Mouse (Mus musculus) heart, postnatal 0 days (tissue): Measurements from ENCODE around the gene Gm44511. TPM values are rescaled to one million over a fixed set of nuclear protein-coding genes. Genes with fewer than 3 reads are reported as not detected.
"Not testable (repeated sequence)": the region's sequence is repeated elsewhere in the genome, so short reads cannot be mapped to it uniquely, and the experiment has no call there.

ENCODE experiments used
- ATAC-seq: fragments of 200-750 bp; cut with Nextera tagmentation; 2 replicates; pipeline ENCODE4 v1.8.0; 2017; ENCODE audit warnings: low read depth, moderate number of reproducible peaks, moderate library complexity; ENCODE audit not compliant: insufficient read depth
- DNase-seq: peaks from one replicate; pipeline ENCODE4 v3.0.0-alpha.2; 2016; ENCODE audit warnings: low spot score
- H3K27ac ChIP-seq: fragments of 300-500 bp; sonication (generic); 2 replicates; pipeline ENCODE4 v1.5.1; 2014; ENCODE audit warnings: low read depth, mild to moderate bottlenecking
- H3K27me3 ChIP-seq: fragments of 300-500 bp; sonication (generic); 2 replicates; pipeline ENCODE4 v1.6.1; 2014; ENCODE audit warnings: low read length, mixed read lengths; ENCODE audit not compliant: control insufficient read depth, insufficient read depth
- H3K36me3 ChIP-seq: fragments of 300-500 bp; sonication (generic); replicated peaks from 2 replicates; pipeline ENCODE4 v1.6.1; 2014; ENCODE audit warnings: low read length, mixed read lengths; ENCODE audit not compliant: control insufficient read depth, insufficient read depth
- H3K4me1 ChIP-seq: fragments of 300-500 bp; sonication (generic); 2 replicates; pipeline ENCODE4 v1.6.1; 2014; ENCODE audit warnings: antibody characterized with exemption; ENCODE audit not compliant: control insufficient read depth, insufficient read depth
- H3K4me2 ChIP-seq: fragments of 300-500 bp; sonication (generic); 2 replicates; pipeline ENCODE4 v1.6.1; 2014; ENCODE audit warnings: low read depth, mild to moderate bottlenecking, low read length, moderate library complexity
- H3K4me3 ChIP-seq: fragments of 300-500 bp; sonication (generic); 2 replicates; pipeline ENCODE4 v1.5.1; 2014; ENCODE audit warnings: low read depth, low read length
- H3K9ac ChIP-seq: fragments of 300-500 bp; sonication (generic); replicated peaks from 2 replicates; pipeline ENCODE4 v1.6.1; 2014; ENCODE audit warnings: low read depth, low read length, mixed read lengths
- H3K9me3 ChIP-seq: fragments of 300-500 bp; sonication (generic); replicated peaks from 2 replicates; pipeline ENCODE4 v1.6.1; 2016; ENCODE audit warnings: low read length; ENCODE audit not compliant: control insufficient read depth
- CTCF ChIP-seq: IDR thresholded peaks from 2 replicates; pipeline ENCODE4 v1.5.1; 2016; ENCODE audit warnings: antibody characterized with exemption, control low read depth, low read depth
- EP300 ChIP-seq: IDR thresholded peaks from 2 replicates; pipeline ENCODE4 v1.6.1; 2016; ENCODE audit warnings: antibody characterized with exemption, low read depth
- WGBS: fragments of 180-500 bp; shearing (Covaris S2); extraction: QIAGEN DNeasy Blood & Tissue Kit; methylation state at CpG from one replicate; pipeline ENCODE4 v1.1.7; 2014; 5-methylcytosine and 5-hydroxymethylcytosine counted together
- polyA plus RNA-seq: library from polyadenylated mRNA; unstranded; fragments of >200 nt; fragmentation: Nextera tagmentation; extraction: Ambion mirVana; gene quantifications from 2 replicates; pipeline ENCODE4 v1.2.1, GENCODE M21; 2015
- total RNA-seq: library from RNA; depleted of rRNA; stranded (reverse); fragments of >200 nt; gene quantifications from 2 replicates; pipeline ENCODE4 v1.2.3, GENCODE M21; 2014; ENCODE audit warnings: low replicate concordance

Gm44511 gene
- total and polyA plus RNA-seq, 2 experiments from 2014 or later, result not detected

DNA sequence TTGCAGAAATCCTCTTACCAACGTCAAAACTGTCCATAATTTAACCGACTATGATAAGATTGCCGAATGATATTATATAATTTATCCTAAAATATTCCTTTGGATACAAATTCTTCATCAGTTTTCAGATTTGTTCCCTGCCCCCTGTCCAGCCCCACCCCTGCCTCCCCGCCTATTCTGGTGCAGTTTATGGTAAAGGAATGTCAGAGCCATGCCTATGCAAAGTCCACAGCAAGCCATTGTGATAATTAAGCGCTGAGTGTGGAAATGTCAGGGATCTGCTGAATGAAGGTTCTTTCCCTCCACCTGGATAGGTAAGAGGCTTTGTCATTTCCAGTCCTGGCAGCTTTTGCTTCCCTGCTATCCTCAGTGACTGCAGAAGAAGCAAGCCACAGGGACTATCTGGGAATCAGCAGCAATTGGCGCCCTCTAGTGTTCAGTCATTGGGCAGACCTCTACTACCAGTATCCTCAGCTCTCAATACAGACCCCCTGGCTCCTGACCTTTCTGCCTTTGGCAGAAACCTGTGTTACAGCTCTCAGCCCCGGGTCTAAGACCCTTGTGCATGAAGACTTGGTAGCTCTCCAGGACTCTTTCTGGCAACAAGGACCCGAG is 72.4 kb downstream of the Gm44511 start:
- H3K36me3 ChIP-seq, H3K27me3 ChIP-seq, H3K9me3 ChIP-seq, H3K4me1 ChIP-seq, H3K4me3 ChIP-seq, H3K9ac ChIP-seq: not testable (repeated sequence)
- Histone ChIP-seq H3K27ac (peak overlapping the region; percentile 63; the same call in 1 of the 2 replicates), H3K4me2 (peak overlapping the region; percentile 28; the same call in 1 of the 2 replicates)
- WGBS, result 36% methylated on average over 7 of the region's 8 CpGs
- DNase-seq (peak; percentile 59), ATAC-seq (peak; percentile 93)
- TF ChIP-seq CTCF, result peak; percentile 63

DNA sequence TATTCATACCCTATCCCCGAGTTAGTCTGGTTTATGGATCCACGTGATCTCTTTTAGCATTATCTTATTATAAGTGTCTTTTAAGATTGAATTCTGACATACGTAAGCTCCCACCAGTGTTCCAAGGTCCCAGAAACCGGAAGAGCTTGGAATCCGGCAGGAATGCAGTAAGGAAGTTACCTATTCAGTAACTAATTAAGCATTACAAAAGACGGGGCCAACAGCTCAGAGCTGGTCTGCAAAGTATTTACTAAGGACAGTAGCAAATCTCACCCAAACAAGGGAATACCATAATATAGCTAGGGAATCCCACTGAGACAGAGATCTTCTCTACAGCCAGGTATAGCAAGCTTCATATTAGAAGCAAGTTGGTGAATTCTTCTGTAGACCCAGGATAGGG is 79.1 kb downstream of the Gm44511 start:
- H3K9me3 ChIP-seq, H3K9ac ChIP-seq: not testable (repeated sequence)
- WGBS, result 73% methylated on average over 6 of the region's 6 CpGs

DNA sequence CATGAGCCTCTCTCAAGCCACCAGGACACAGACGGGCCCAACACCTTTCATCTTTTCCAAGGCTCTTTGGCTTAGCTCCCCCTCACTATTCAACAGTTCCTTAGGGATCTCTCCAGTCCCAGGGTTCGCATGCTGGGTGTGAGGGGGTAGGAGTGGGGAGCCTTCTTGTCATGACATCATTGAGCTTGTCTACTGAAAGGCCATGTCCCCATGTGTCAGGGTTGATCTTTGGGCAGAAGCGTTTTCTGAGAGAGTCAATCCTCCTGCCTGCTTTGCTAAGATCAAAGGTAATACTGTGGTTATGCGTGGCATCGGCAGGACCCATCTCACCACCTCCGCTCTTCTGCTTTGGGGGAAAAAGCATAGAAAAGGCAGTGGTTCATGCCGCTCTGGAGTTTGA is 88.7 kb downstream of the Gm44511 start:
- 77% methylated on average over 7 of the region's 7 CpGs for WGBS
- no peak for TF ChIP-seq EP300
- no peak for TF ChIP-seq CTCF
- H3K4me2 ChIP-seq, result no peak overlapping the region

More for the DNA sequence above, 79.1 kb downstream of the Gm44511 start:
- not testable (repeated sequence) for DNase-seq, H3K27ac ChIP-seq, ATAC-seq, H3K27me3 ChIP-seq, H3K4me3 ChIP-seq, H3K4me1 ChIP-seq, H3K4me2 ChIP-seq, H3K36me3 ChIP-seq

DNA sequence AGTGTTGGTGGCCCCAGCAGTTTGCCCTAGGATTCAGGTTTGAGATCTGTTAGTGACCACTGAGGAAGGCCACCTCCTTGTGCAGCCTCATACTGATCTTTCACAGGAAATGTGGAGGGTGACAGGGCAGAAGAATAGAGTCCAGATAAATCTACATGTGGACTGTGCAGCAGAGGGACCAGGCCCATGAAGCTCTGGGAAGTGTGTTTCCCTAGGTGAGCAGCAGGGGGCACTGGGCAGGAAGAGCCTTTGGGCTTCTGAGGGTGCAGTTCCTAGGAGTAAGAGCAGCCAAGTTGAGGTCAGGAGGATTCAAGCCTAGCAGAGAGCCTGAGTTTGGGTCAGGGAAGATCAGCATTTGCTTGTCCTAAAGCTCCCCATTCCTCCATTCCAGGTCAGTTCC is 90.0 kb downstream of the Gm44511 start:
- H3K4me2 ChIP-seq, result no peak overlapping the region
- H3K4me3 ChIP-seq, result no peak overlapping the region
- H3K4me1 ChIP-seq, result no peaks in the 10 kb centered on the region
- no peak overlapping the region for H3K27ac ChIP-seq
- H3K9me3 ChIP-seq, result no peaks in the 10 kb centered on the region
- no peaks in the 10 kb centered on the region for H3K36me3 ChIP-seq
- TF ChIP-seq EP300, result no peak
- TF ChIP-seq CTCF, result 0 out of 2 replicates have a peak, but pooled peaks have one; percentile 24
- H3K27me3 ChIP-seq, result no peaks in the 10 kb centered on the region
- DNase-seq (no peak), ATAC-seq (no peak)
- no peak overlapping the region for H3K9ac ChIP-seq

More for the DNA sequence above, 88.7 kb downstream of the Gm44511 start:
- H3K27me3 ChIP-seq, result no peaks in the 10 kb centered on the region
- no peaks in the 10 kb centered on the region for H3K9me3 ChIP-seq
- H3K4me3 ChIP-seq, result no peak overlapping the region
- no peaks in the 10 kb centered on the region for H3K4me1 ChIP-seq
- ATAC-seq, result no peak
- H3K27ac ChIP-seq, result no peak overlapping the region
- H3K36me3 ChIP-seq, result no peaks in the 10 kb centered on the region
- DNase-seq, result no peak
- H3K9ac ChIP-seq, result no peak overlapping the region

DNA sequence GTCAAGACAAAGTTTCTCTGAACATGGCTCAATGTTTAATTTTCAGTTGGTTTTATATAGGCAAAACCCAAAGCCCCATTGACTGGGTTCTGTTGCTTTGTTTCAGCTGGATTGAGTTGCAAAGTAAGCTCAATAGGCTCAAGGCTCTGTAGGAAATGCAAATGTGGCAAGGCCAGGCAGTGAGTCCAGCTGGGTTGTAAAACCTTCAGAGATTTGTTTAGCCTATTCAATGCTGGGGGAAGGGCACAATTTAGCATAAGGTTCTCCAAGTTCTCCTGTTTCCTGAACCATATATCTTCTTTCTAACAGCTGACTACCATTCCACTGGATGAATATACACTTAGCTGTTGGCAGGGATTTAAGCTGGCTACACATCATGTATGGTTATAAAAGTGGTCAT is 91.2 kb downstream of the Gm44511 start:
- Histone ChIP-seq H3K4me2 (no peak overlapping the region), H3K9me3 (no peaks in the 10 kb centered on the region), H3K9ac (no peak overlapping the region), H3K27me3 (no peaks in the 10 kb centered on the region), H3K4me3 (no peak overlapping the region), H3K4me1 (no peaks in the 10 kb centered on the region), H3K27ac (no peak overlapping the region), H3K36me3 (no peaks in the 10 kb centered on the region)
- ATAC-seq (no peak), DNase-seq (no peak)
- TF ChIP-seq EP300, result no peak
- no peak for TF ChIP-seq CTCF
